Mouse (Mus musculus) cerebellum, adult 11-12 months (tissue): ENCODE measurements around the gene Tesc.

Source experiments
- DNase-seq: peaks from one replicate; pipeline ENCODE4 v3.0.0; 2022

The Tesc gene

GRCm38 (mm10) chr5:118017527-118017926 is 10.0 kb upstream of the Tesc start:
- no peak for DNase-seq

- no peak for DNase-seq
These were observed 7.6 kb upstream of the Tesc start for GRCm38 (mm10) chr5:118019905-118020304.

- no peak for DNase-seq
These were observed 4.5 kb upstream of the Tesc start for GRCm38 (mm10) chr5:118023053-118023452.

- peak; percentile 58 for DNase-seq
These were observed 1.7 kb upstream of the Tesc start for GRCm38 (mm10) chr5:118025880-118026279.

GRCm38 (mm10) chr5:118026343-118026742 is 1.2 kb upstream of the Tesc start:
- peak; percentile 57 for DNase-seq

- peak; percentile 74 for DNase-seq
These were observed 344 bp upstream of the Tesc start for GRCm38 (mm10) chr5:118027101-118027697.

GRCm38 (mm10) chr5:118028191-118029034 is 870 bp downstream of the Tesc start:
- DNase-seq: peak; percentile 73

GRCm38 (mm10) chr5:118029035-118029408 is 1.5 kb downstream of the Tesc start:
- DNase-seq: no peak

GRCm38 (mm10) chr5:118029420-118029819 is 1.9 kb downstream of the Tesc start:
- DNase-seq: peak; percentile 81

- peak; percentile 62 for DNase-seq
These were observed 2.6 kb downstream of the Tesc start for GRCm38 (mm10) chr5:118030022-118030675.

GRCm38 (mm10) chr5:118031059-118031458 is 3.5 kb downstream of the Tesc start:
- DNase-seq: peak; percentile 60

- peak; percentile 78 for DNase-seq
These were observed 4.0 kb downstream of the Tesc start for GRCm38 (mm10) chr5:118031508-118031907.

- DNase-seq: peak; percentile 77
These were observed 5.8 kb downstream of the Tesc start for GRCm38 (mm10) chr5:118033328-118033727.

- no peak for DNase-seq
These were observed 6.2 kb downstream of the Tesc start for GRCm38 (mm10) chr5:118033740-118034139.

GRCm38 (mm10) chr5:118034632-118035031 is 7.1 kb downstream of the Tesc start:
- no peak for DNase-seq

- no peak for DNase-seq
These were observed 8.2 kb downstream of the Tesc start for GRCm38 (mm10) chr5:118035786-118036185.

- DNase-seq: peak; percentile 66
These were observed 9.6 kb downstream of the Tesc start for GRCm38 (mm10) chr5:118036888-118037797.

GRCm38 (mm10) chr5:118037798-118038484 is 10.4 kb downstream of the Tesc start:
- DNase-seq: peak; percentile 83

GRCm38 (mm10) chr5:118039241-118039668 is 11.7 kb downstream of the Tesc start:
- peak; percentile 75 for DNase-seq

- peak; percentile 95 for DNase-seq
These were observed 15.1 kb downstream of the Tesc start for GRCm38 (mm10) chr5:118042599-118042998.

GRCm38 (mm10) chr5:118043761-118044160 is 16.2 kb downstream of the Tesc start:
- DNase-seq: no peak

GRCm38 (mm10) chr5:118044907-118045306 is 17.4 kb downstream of the Tesc start:
- DNase-seq: peak; percentile 90
